Mouse (Mus musculus) limb, embryonic 10.5 days (tissue): ENCODE measurements at regions not wholly inside any gene's neighbourhood (a gene's known extent, or its start where the extent isn't known, plus 50 kb on each side); places are given as distances from the start of the nearest gene placed in this dataset.

Experiments
- DNase-seq: peaks from one replicate; pipeline ENCODE4 v3.0.0-alpha.2; 2017; ENCODE audit warnings: low spot score
- H3K27ac ChIP-seq: fragments of 300-500 bp; sonication (generic); 2 replicates; pipeline ENCODE4 v1.5.1; 2016; ENCODE audit warnings: mild to moderate bottlenecking
- H3K27me3 ChIP-seq: fragments of 300-500 bp; sonication (generic); 2 replicates; pipeline ENCODE4 v1.6.1; 2016; ENCODE audit warnings: low read depth, mild to moderate bottlenecking; ENCODE audit not compliant: poor library complexity, severe bottlenecking
- H3K36me3 ChIP-seq: fragments of 300-500 bp; sonication (generic); 2 replicates; pipeline ENCODE4 v1.6.1; 2016; ENCODE audit warnings: mild to moderate bottlenecking, moderate library complexity
- H3K4me1 ChIP-seq: fragments of 300-500 bp; sonication (generic); 2 replicates; pipeline ENCODE4 v1.6.1; 2016
- H3K4me3 ChIP-seq: fragments of 300-500 bp; sonication (generic); 2 replicates; pipeline ENCODE4 v1.5.1; 2016; ENCODE audit warnings: mild to moderate bottlenecking, moderate library complexity
- H3K9me3 ChIP-seq: fragments of 300-500 bp; sonication (generic); replicated peaks from 2 replicates; pipeline ENCODE4 v1.6.1; 2016; ENCODE audit warnings: mild to moderate bottlenecking
- WGBS: fragments of 180-500 bp; shearing (Covaris S2); methylation state at CpG from one replicate; pipeline ENCODE4 v1.1.7; 2016; 5-methylcytosine and 5-hydroxymethylcytosine counted together

DNA sequence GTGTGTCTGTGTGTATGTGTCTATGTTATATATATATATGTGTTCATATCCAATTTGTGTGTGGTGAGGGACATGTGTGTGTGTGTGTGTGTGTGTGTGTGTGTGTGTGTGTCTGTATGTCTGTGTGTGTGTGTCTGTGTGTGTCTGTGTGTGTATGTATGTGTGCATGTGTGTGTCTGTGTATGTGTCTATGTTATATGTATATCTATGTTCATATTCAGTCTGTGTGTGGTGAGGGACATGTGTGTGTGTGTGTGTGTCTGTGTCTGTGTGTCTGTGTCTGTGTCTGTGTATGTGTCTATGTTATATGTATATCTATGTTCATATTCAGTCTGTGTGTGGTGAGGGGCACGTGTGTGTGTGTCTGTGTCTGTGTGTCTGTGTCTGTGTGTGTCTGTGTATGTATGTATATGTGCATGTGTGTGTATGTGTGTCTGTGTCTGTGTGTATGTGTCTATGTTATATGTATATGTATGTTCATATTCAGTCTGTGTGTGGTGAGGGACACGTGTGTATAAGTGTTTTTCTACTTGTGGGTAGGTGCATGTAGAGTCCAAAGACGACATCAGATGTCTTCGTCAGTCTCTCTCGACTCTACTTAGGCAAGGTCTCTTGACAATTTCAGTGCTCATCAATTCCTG is 370.5 kb upstream of the Slc7a11 start:
- Histone ChIP-seq H3K27me3 (no peaks in the 10 kb centered on the region), H3K36me3 (no peaks in the 10 kb centered on the region), H3K4me1 (no peaks in the 10 kb centered on the region), H3K9me3 (no peaks in the 10 kb centered on the region), H3K4me3 (no peak overlapping the region), H3K27ac (no peak overlapping the region)
- DNase-seq = no peak
- WGBS = 92% methylated on average over 5 of the region's 5 CpGs

- Histone ChIP-seq H3K4me1 (peaks cover 7% of the 10 kb centered on the region; the same call in 1 of the 2 replicates), H3K4me3 (no peak overlapping the region), H3K27me3 (no peaks in the 10 kb centered on the region), H3K36me3 (no peaks in the 10 kb centered on the region), H3K27ac (no peak overlapping the region), H3K9me3 (no peaks in the 10 kb centered on the region)
- DNase-seq = no peak
- WGBS = 87% methylated on average over 10 of the region's 10 CpGs
Measured at GRCm38 (mm10) chr3:50815716-50816115, 372.3 kb upstream of the Slc7a11 start.

GRCm38 (mm10) chr3:50816479-50816878 is 373.1 kb upstream of the Slc7a11 start:
- H3K27me3 ChIP-seq = no peaks in the 10 kb centered on the region
- DNase-seq = no peak
- no peak overlapping the region for H3K4me3 ChIP-seq
- peaks cover 7% of the 10 kb centered on the region; the same call in 1 of the 2 replicates for H3K4me1 ChIP-seq
- no peaks in the 10 kb centered on the region for H3K9me3 ChIP-seq
- no peak overlapping the region for H3K27ac ChIP-seq
- WGBS = 85% methylated on average over 8 of the region's 8 CpGs
- H3K36me3 ChIP-seq = no peaks in the 10 kb centered on the region

DNA sequence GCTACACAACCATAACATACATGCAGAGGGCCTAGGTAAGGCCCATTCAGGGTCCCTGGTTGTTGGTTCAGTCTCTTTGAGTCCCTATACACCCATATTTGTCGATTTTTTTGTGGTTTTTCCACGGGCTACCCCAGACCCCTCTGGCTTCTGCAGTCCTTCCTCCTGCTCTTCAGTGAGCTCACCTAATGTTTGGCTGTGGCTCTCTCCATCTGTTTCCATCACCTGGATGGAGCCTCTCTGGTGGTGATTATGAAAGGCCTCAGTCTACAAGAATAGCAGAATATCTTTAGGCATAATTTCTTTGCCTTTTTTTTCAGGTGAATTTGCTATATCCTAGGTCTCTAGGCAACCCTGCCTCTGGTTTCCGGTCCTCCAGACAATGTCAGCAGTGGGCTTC is 373.9 kb upstream of the Slc7a11 start:
- Histone ChIP-seq H3K27ac (no peak overlapping the region), H3K36me3 (no peaks in the 10 kb centered on the region)
- WGBS = 85% methylated on average over 3 of the region's 3 CpGs

GRCm38 (mm10) chr3:50820776-50821175 is 377.4 kb upstream of the Slc7a11 start:
- Histone ChIP-seq H3K4me3 (no peak overlapping the region), H3K9me3 (no peaks in the 10 kb centered on the region), H3K4me1 (peaks cover 7% of the 10 kb centered on the region; the same call in 1 of the 2 replicates), H3K36me3 (no peaks in the 10 kb centered on the region), H3K27me3 (no peaks in the 10 kb centered on the region), H3K27ac (no peak overlapping the region)
- DNase-seq = no peak
- WGBS = 91% methylated on average over 1 of the region's 1 CpGs

More for the DNA sequence above, 373.9 kb upstream of the Slc7a11 start:
- DNase-seq = no peak
- Histone ChIP-seq H3K4me1 (peaks cover 7% of the 10 kb centered on the region; the same call in 1 of the 2 replicates), H3K27me3 (no peaks in the 10 kb centered on the region), H3K4me3 (no peak overlapping the region), H3K9me3 (no peaks in the 10 kb centered on the region)

- Histone ChIP-seq H3K36me3 (no peaks in the 10 kb centered on the region), H3K4me1 (0 out of 2 replicates have a peak, but pooled peaks cover 2% of the 10 kb centered on the region), H3K27me3 (no peaks in the 10 kb centered on the region), H3K27ac (no peak overlapping the region), H3K9me3 (no peaks in the 10 kb centered on the region), H3K4me3 (no peak overlapping the region)
- WGBS = 86% methylated on average over 5 of the region's 5 CpGs
- DNase-seq = no peak
Measured at GRCm38 (mm10) chr3:50825534-50826423, 382.4 kb upstream of the Slc7a11 start.

- Histone ChIP-seq H3K4me3 (no peak overlapping the region), H3K4me1 (0 out of 2 replicates have a peak, but pooled peaks cover 2% of the 10 kb centered on the region), H3K27ac (no peak overlapping the region), H3K36me3 (no peaks in the 10 kb centered on the region), H3K9me3 (no peaks in the 10 kb centered on the region), H3K27me3 (no peaks in the 10 kb centered on the region)
- DNase-seq = no peak
- WGBS = 87% methylated on average over 2 of the region's 2 CpGs
Measured at GRCm38 (mm10) chr3:50826424-50826819, 383.0 kb upstream of the Slc7a11 start.

DNA sequence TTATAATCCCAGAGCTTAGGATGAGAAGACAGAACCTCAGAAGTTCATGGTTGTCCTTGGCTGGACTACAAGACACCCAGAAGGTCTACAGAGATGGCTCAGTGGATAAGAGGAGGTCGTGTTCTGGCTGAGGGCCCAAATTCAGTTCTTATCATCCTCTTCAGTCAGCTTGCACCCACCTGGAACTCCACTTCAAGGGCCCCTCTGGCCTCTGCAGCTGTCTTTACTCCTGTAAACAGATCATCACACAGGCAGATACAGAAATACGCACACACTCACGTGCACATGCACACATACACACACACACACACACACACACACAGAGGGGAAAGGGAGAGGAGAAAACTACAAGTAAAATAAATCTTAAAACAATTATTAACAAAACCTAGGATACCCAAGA is 385.8 kb upstream of the Slc7a11 start:
- DNase-seq = no peak
- H3K9me3 ChIP-seq = no peaks in the 10 kb centered on the region
- 0 out of 2 replicates have a peak, but pooled peaks cover 2% of the 10 kb centered on the region for H3K4me1 ChIP-seq
- no peak overlapping the region for H3K27ac ChIP-seq
- WGBS = 89% methylated on average over 3 of the region's 3 CpGs
- H3K27me3 ChIP-seq = no peaks in the 10 kb centered on the region
- no peaks in the 10 kb centered on the region for H3K36me3 ChIP-seq
- H3K4me3 ChIP-seq = no peak overlapping the region

- DNase-seq = no peak
- Histone ChIP-seq H3K4me1 (0 out of 2 replicates have a peak, but pooled peaks cover 2% of the 10 kb centered on the region), H3K27me3 (no peaks in the 10 kb centered on the region), H3K9me3 (no peaks in the 10 kb centered on the region), H3K36me3 (no peaks in the 10 kb centered on the region), H3K4me3 (no peak overlapping the region), H3K27ac (no peak overlapping the region)
- 81% methylated on average over 6 of the region's 6 CpGs for WGBS
Measured at GRCm38 (mm10) chr3:50830446-50830845, 387.0 kb upstream of the Slc7a11 start.

DNA sequence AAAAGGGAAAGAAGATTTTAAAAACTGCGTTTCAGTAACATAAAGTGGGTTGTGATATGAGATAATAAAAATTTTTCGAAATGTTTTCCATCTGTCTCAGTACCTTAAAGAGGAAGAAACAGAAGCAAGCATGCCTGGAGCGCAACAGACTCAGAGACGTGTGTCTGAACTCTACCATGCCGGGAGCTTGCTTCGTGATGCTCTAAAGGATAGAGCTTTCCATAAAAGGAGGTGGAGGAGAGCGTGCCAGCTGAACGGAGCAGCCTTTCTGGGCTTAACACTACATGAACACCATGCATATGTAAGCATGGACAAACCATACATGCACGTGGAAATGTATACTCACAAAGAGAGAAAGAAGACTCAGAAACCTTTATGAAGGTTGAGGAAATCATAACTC is 387.5 kb upstream of the Slc7a11 start:
- no peak for DNase-seq
- Histone ChIP-seq H3K4me3 (no peak overlapping the region), H3K36me3 (no peaks in the 10 kb centered on the region), H3K27me3 (no peaks in the 10 kb centered on the region), H3K4me1 (0 out of 2 replicates have a peak, but pooled peaks cover 2% of the 10 kb centered on the region), H3K27ac (no peak overlapping the region), H3K9me3 (no peaks in the 10 kb centered on the region)
- 90% methylated on average over 9 of the region's 9 CpGs for WGBS

GRCm38 (mm10) chr3:50842216-50842615 is 382.0 kb upstream of the Noct start:
- no peak overlapping the region for H3K4me3 ChIP-seq
- no peaks in the 10 kb centered on the region for H3K36me3 ChIP-seq
- WGBS = 58% methylated on average over 4 of the region's 4 CpGs
- no peak overlapping the region for H3K27ac ChIP-seq
- no peaks in the 10 kb centered on the region for H3K27me3 ChIP-seq
- H3K4me1 ChIP-seq = peaks cover 12% of the 10 kb centered on the region; the same call in 1 of the 2 replicates
- H3K9me3 ChIP-seq = no peaks in the 10 kb centered on the region
- DNase-seq = no peak

GRCm38 (mm10) chr3:50844835-50845301 is 379.4 kb upstream of the Noct start:
- H3K9me3 ChIP-seq = no peaks in the 10 kb centered on the region
- 73% methylated on average over 8 of the region's 8 CpGs for WGBS
- no peak for DNase-seq
- no peak overlapping the region for H3K4me3 ChIP-seq
- H3K4me1 ChIP-seq = peaks cover 12% of the 10 kb centered on the region; the same call in 1 of the 2 replicates
- H3K36me3 ChIP-seq = no peaks in the 10 kb centered on the region
- H3K27me3 ChIP-seq = no peaks in the 10 kb centered on the region
- H3K27ac ChIP-seq = no peak overlapping the region

GRCm38 (mm10) chr3:50845311-50845710 is 378.9 kb upstream of the Noct start:
- Histone ChIP-seq H3K27me3 (no peaks in the 10 kb centered on the region), H3K4me1 (peaks cover 12% of the 10 kb centered on the region; the same call in 1 of the 2 replicates), H3K9me3 (no peaks in the 10 kb centered on the region), H3K27ac (no peak overlapping the region), H3K4me3 (no peak overlapping the region), H3K36me3 (no peaks in the 10 kb centered on the region)
- 45% methylated on average over 2 of the region's 2 CpGs for WGBS
- DNase-seq = no peak
